Mouse (Mus musculus) lung, postnatal 25 days (tissue): ENCODE data around the gene Gpr85.
"Not testable (repeated sequence)": the region's sequence is repeated elsewhere in the genome, so short reads cannot be mapped to it uniquely, and the experiment has no call there.

Source experiments
- DNase-seq: peaks from one replicate; pipeline ENCODE4 v3.0.0; 2022; ENCODE audit warnings: low spot score

Gene Gpr85

GRCm38 (mm10) chr6:13839345-13840054 is at the start of gene Gpr85:
Gene Gpr85, minus strand, starts transcription at chr6:13839942.
- DNase-seq = no peak

- no peak for DNase-seq
These were observed 45.3 kb upstream of the Gpr85 start for GRCm38 (mm10) chr6:13884877-13885592.

GRCm38 (mm10) chr6:13882919-13883318 is 43.2 kb upstream of the Gpr85 start:
- DNase-seq = no peak

- DNase-seq = peak; percentile 11
These were observed 34.2 kb upstream of the Gpr85 start for GRCm38 (mm10) chr6:13873959-13874358.

GRCm38 (mm10) chr6:13872076-13872475 is 32.3 kb upstream of the Gpr85 start:
- no peak for DNase-seq

- DNase-seq = no peak
These were observed 31.9 kb upstream of the Gpr85 start for GRCm38 (mm10) chr6:13871625-13871958.

GRCm38 (mm10) chr6:13870919-13871624 is 31.3 kb upstream of the Gpr85 start, which contains the start of gene 2610001J05Rik:
Gene 2610001J05Rik, minus strand, starts transcription at chr6:13871518.
- peak; percentile 94 for DNase-seq

- DNase-seq = no peak
These were observed 30.6 kb upstream of the Gpr85 start for GRCm38 (mm10) chr6:13870289-13870741.

GRCm38 (mm10) chr6:13860596-13860995 is 20.9 kb upstream of the Gpr85 start:
- DNase-seq = no peak

GRCm38 (mm10) chr6:13859877-13860585 is 20.3 kb upstream of the Gpr85 start:
- DNase-seq = no peak

- no peak for DNase-seq
These were observed 14.5 kb upstream of the Gpr85 start for GRCm38 (mm10) chr6:13854230-13854629.

- DNase-seq = no peak
These were observed 13.5 kb upstream of the Gpr85 start for GRCm38 (mm10) chr6:13853244-13853643.

- DNase-seq = not testable (repeated sequence)
These were observed 6.3 kb upstream of the Gpr85 start for GRCm38 (mm10) chr6:13846031-13846430.

GRCm38 (mm10) chr6:13838677-13839344 is 931 bp downstream of the Gpr85 start:
- peak; percentile 4 for DNase-seq

GRCm38 (mm10) chr6:13837916-13838676 is 1.6 kb downstream of the Gpr85 start:
- no peak for DNase-seq

- no peak for DNase-seq
These were observed 2.7 kb downstream of the Gpr85 start for GRCm38 (mm10) chr6:13836967-13837570.

- DNase-seq = no peak
These were observed 3.7 kb downstream of the Gpr85 start for GRCm38 (mm10) chr6:13835720-13836665.

- no peak for DNase-seq
These were observed 7.0 kb downstream of the Gpr85 start for GRCm38 (mm10) chr6:13832770-13833169.

- DNase-seq = no peak
These were observed 10.9 kb downstream of the Gpr85 start for GRCm38 (mm10) chr6:13828877-13829276.
